Mouse (Mus musculus): ENCODE data around the gene Sin3a. TPM values are rescaled to one million over a fixed set of nuclear protein-coding genes. Genes with fewer than 3 reads are reported as not detected.

Sin3a gene
- total RNA-seq, 2 experiments from 2014 or later = 35.9 to 39.0 TPM

GRCm38 (mm10) chr9:57129641-57130040, 57.8 kb downstream of the Sin3a start:
- intact Hi-C loops (cut with DNase I) = loop anchor here (2.0 to 5.0 kb wide), 3 partner anchors 135 to 239 kb away; partner anchors contain the start of gene Ptpn9
- DNase-seq (ENCODE audit: low spot score in 2 of 2) = no peak

- peak; percentile 94 for DNase-seq (ENCODE audit: low spot score in 2 of 2)
- intact Hi-C loops (cut with DNase I) = loop anchor here (2.0 to 5.0 kb wide), 3 partner anchors 136 to 240 kb away; partner anchors contain the start of gene Ptpn9
Measured at GRCm38 (mm10) chr9:57130577-57131433, 59.0 kb downstream of the Sin3a start, which contains the start of gene Man2c1. Gene Man2c1 (plus strand): TSS chr9:57130690.

- DNase-seq (ENCODE audit: low spot score in 2 of 2) = no peak
- intact Hi-C loops (cut with DNase I) = no loop called here
Measured at GRCm38 (mm10) chr9:57137246-57137645, 65.4 kb downstream of the Sin3a start.

GRCm38 (mm10) chr9:57137777-57138176, 65.9 kb downstream of the Sin3a start:
- intact Hi-C loops (cut with DNase I) = no loop called here
- no peak for DNase-seq (ENCODE audit: low spot score in 2 of 2)

GRCm38 (mm10) chr9:57138507-57138906, 66.7 kb downstream of the Sin3a start:
- DNase-seq (ENCODE audit: low spot score in 2 of 2) = no peak
- intact Hi-C loops (cut with DNase I) = no loop called here

GRCm38 (mm10) chr9:57139110-57139509, 67.3 kb downstream of the Sin3a start:
- DNase-seq (ENCODE audit: low spot score in 2 of 2) = no peak
- intact Hi-C loops (cut with DNase I) = no loop called here

GRCm38 (mm10) chr9:57139571-57139970, 67.7 kb downstream of the Sin3a start:
- intact Hi-C loops (cut with DNase I) = no loop called here

GRCm38 (mm10) chr9:57141417-57142353, 69.8 kb downstream of the Sin3a start:
- DNase-seq (ENCODE audit: low spot score in 2 of 2) = peak in 1 of 2 experiments; percentile 1
- intact Hi-C loops (cut with DNase I) = no loop called here

More at GRCm38 (mm10) chr9:57139571-57139970, 67.7 kb downstream of the Sin3a start:
- no peak for DNase-seq (ENCODE audit: low spot score in 2 of 2)

- intact Hi-C loops (cut with DNase I) = no loop called here
- DNase-seq (ENCODE audit: low spot score in 2 of 2) = no peak
Measured at GRCm38 (mm10) chr9:57143212-57143611, 71.4 kb downstream of the Sin3a start.

- DNase-seq (ENCODE audit: low spot score in 2 of 2) = no peak
- intact Hi-C loops (cut with DNase I) = no loop called here
Measured at GRCm38 (mm10) chr9:57144830-57145229, 73.0 kb downstream of the Sin3a start.

- peak in 1 of 2 experiments; percentile 6 for DNase-seq (ENCODE audit: low spot score in 2 of 2)
- intact Hi-C loops (cut with DNase I) = no loop called here
Measured at GRCm38 (mm10) chr9:57146451-57147066, 74.7 kb downstream of the Sin3a start.

GRCm38 (mm10) chr9:57147205-57148143, 75.6 kb downstream of the Sin3a start:
- intact Hi-C loops (cut with DNase I) = no loop called here
- peak in 1 of 2 experiments; percentile 18 for DNase-seq (ENCODE audit: low spot score in 2 of 2)

GRCm38 (mm10) chr9:57148144-57148878, 76.5 kb downstream of the Sin3a start, which contains the start of gene Neil1:
Gene Neil1 (minus strand): TSS chr9:57148305.
- DNase-seq (ENCODE audit: low spot score in 2 of 2) = peak; percentile 90 to 91
- intact Hi-C loops (cut with DNase I) = no loop called here

- intact Hi-C loops (cut with DNase I) = no loop called here
- DNase-seq (ENCODE audit: low spot score in 2 of 2) = no peak
Measured at GRCm38 (mm10) chr9:57149021-57149420, 77.2 kb downstream of the Sin3a start.

- DNase-seq (ENCODE audit: low spot score in 2 of 2) = no peak
- intact Hi-C loops (cut with DNase I) = no loop called here
Measured at GRCm38 (mm10) chr9:57150192-57150591, 78.4 kb downstream of the Sin3a start.

GRCm38 (mm10) chr9:57152331-57152730, 80.5 kb downstream of the Sin3a start:
- DNase-seq (ENCODE audit: low spot score in 2 of 2) = no peak
- intact Hi-C loops (cut with DNase I) = no loop called here

GRCm38 (mm10) chr9:57156383-57156782, 84.5 kb downstream of the Sin3a start:
- intact Hi-C loops (cut with DNase I) = no loop called here
- DNase-seq (ENCODE audit: low spot score in 2 of 2) = no peak

GRCm38 (mm10) chr9:57156823-57157222, 85.0 kb downstream of the Sin3a start:
- DNase-seq (ENCODE audit: low spot score in 2 of 2) = no peak

More at GRCm38 (mm10) chr9:57156823-57157222, 85.0 kb downstream of the Sin3a start:
- intact Hi-C loops (cut with DNase I) = no loop called here

Data from left cerebral cortex, postnatal 36 days (tissue).